Mouse (Mus musculus): Measurements from ENCODE around the gene Cant1.
A peak's percentile ranks its signal among the peaks of the same experiment; 100 is the strongest.

The Cant1 gene

DNA sequence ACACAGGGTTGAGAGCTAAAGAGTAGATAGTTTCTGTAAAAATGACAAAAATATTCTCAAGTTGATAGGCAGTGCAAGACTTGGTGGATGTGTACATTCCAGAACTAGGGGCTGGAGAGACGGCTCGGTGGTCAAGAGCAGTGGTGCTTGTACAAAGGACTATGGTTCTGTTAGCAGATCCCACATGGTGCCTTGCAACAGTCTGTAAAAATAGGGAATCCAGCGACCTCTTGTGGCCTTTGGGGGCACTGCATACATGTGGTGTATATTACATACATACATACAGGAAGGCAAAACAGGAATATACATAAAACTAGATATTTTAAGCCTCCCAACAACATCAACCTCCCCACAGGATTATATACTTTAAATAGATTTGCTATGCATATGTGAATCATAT is 50.6 kb downstream of the Cant1 start:
- DNase-seq: peak; percentile 46 to 48

DNA sequence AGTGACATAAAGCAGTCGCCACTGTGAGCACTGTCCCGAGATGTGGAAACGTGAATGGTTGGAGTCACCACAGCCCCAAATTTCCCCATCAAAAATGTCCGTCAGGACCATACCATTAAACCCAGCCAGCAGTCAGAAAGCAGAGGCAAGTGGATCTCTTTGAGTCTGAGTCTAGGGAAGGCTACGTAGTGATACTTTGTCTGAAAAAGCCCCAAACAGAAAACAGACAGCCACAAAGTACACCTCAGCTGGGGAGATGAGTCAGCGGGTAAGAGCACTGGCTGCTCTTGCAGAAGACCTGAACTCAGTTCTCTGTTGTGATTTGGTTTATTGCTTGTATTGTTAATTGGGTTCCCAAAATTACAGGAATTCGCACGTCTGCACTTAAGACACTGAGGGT is 52.3 kb downstream of the Cant1 start:
- DNase-seq: no peak

DNA sequence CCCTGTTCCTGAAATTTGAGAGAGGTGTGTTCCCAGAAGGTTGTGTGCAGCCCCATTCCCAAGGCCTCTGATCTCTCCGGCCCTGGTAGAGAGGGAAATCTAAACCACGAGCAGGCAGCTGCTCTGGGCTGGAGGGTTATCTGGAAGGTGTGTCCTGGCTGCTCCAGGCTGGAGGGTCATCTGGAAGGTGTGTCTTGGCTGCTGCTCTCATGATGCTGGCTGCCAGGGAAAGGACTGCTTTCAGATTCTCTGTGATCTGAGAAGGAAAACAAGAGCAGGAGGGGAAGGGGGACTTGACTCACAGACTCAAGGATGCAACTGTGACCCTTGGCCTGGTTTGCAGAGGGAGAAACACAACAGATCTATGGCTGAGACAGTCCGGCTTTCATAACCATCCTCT is 52.8 kb downstream of the Cant1 start:
- DNase-seq: no peak

DNA sequence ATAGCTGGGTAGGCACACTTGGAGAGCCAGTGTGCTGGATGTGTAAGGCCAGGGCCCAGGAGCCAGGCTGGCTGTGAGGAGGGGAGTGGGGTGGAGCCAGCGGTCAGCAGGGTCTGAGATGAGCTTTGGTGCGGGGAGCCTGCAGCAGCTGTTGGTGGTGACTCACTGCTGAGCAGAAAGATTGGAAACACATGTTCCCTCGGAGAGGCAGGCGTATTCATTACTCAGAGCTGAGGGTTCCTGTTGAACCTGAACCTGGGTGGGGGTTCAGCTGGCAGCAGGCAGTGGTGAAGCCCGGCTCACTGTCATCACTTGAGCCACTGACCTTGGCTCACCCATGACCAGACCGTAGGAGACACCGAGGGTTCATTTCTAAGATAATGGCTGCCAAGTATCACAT is 53.7 kb downstream of the Cant1 start:
- no peak for DNase-seq

DNA sequence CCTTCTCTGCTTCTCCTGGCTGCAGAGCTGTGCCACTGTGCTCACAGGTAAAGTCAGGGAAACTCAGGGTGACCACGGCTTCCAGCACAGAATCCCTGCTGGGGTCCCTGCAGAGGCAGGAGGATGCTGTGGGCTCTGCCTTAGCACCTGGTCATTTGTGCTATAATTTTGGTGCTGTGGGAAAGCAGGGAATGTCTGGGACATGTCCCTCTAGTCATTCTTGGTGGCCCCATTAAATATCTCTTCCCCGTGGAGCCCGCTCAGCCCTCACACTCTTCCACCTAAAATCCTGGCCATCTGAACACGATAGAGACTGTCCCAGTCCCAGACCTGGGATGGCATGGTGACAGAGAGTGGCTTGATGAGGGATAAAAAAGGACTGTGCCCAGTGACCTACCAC is 54.9 kb downstream of the Cant1 start:
- DNase-seq: no peak

DNA sequence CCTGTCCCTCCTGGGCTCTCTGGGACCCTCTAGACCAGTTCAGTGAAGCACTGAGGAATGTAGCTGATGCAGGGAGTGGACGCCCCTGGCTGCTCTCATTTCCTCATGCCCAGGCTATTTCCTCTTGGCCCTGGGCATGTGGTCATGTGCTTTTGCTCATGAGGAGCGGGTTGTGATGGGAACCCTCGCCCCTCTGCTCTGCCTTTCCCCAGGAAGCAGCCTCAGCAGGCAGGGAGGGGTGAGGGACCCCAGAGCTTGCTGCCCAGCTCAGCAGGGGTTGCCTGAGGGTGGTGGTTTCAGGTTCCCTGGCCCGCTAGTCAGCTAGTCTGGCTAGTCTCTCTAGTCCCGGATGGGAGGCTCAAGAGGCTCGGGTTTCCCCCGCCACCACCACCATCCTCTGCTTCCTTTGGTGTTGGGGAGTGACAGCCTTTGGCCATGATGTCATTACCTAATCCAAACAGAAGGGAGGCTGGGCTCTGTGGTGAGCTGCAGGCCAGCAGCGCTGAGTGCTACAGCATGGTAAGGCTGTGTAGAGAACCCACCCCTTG is 55.8 kb downstream of the Cant1 start:
- DNase-seq: no peak

DNA sequence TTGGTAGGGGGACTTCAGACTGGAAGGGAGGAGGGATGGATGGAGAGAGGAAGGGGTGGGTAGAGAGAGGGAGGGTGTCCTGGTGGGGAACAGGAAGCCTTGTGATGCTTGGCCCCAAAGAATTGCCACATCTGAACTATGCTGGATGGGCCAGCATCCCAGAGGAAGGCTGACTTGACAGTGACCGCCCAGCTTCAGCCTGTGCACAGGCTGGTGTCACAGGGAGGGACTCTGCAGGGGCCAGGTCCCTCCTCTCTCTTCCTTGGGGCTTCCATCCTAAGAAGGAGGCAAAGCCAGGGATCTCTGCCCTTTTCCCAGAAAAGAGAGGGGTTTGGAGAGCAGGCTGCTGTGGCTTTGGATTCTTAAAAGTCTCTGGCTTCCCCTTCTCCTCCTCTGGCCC is 56.4 kb downstream of the Cant1 start:
- DNase-seq: no peak

DNA sequence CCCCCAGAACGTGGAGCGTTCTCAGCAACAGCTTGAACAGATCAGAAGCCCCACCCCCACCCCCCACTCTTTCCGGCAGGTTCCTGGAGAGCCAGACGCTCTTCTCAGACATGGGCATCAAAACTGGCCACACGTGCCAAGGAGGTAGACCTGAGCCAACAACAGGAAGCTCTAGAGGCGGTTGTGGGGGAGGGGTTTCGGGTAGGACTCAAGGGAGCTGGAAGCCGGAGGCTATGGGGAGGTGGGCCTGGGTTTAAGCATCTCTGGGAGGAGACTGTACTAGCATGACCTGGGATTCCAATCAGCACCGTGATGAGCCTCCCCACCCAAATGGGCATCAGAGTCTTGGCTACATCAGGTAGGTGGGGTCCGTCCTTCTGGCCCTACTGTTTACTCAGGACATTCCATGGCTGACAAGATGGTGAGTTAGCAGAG is 58.0 kb downstream of the Cant1 start:
- DNase-seq: no peak

DNA sequence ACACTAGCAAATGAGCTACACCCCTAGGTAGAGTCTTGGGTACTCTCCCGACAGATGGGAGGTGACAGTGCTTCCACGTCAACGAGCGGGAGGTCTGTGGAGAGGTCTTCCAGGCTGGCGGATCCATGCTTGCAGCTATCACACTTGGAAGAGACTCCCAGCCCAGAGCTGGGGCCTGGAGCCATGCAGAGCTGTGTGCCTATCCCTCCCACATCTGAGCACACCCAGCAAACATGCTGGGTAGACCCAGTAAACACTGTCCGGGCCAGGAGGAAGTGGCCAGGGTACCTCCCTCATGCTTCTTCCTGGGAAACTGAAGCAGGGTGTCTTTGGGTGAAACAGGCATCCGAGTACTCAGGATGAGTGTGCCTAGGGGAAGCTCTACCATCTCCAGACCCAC is 58.4 kb downstream of the Cant1 start:
- DNase-seq: no peak
